Mouse (Mus musculus): ENCODE data around the gene Tmem218. TPM values are rescaled to one million over a fixed set of nuclear protein-coding genes. Genes with fewer than 3 reads are reported as not detected.

Gene Tmem218
- polyA plus RNA-seq, 1 experiment from 2014 or later = 12.3 TPM

- Histone ChIP-seq H3K27me3 (peaks cover 18% of the 10 kb centered on the region; the same call in 1 of the 2 replicates), H3K27ac (peak overlapping the region; percentile 55; the same call in 1 of the 2 replicates), H3K4me1 (peaks cover 14% of the 10 kb centered on the region; the same call in 1 of the 2 replicates), H3K9me3 (no peaks in the 10 kb centered on the region), H3K9ac (peak overlapping the region; percentile 67; the same call in 1 of the 2 replicates), H3K4me3 (peak overlapping the region; percentile 48), H3K36me3 (no peaks in the 10 kb centered on the region), H3K4me2 (replicated peaks) (peak overlapping the region; percentile 91)
- peak; percentile 70 for ATAC-seq (ENCODE audit: low FRiP score, low read depth)
- WGBS = 25% methylated on average over 7 of the region's 7 CpGs
Observed at GRCm38 (mm10) chr9:37255889-37256225, 47.8 kb downstream of the Tmem218 start.

- Histone ChIP-seq H3K36me3 (no peaks in the 10 kb centered on the region), H3K4me3 (no peak overlapping the region), H3K9me3 (no peaks in the 10 kb centered on the region), H3K4me2 (replicated peaks) (no peak overlapping the region), H3K9ac (no peak overlapping the region), H3K27me3 (no peaks in the 10 kb centered on the region), H3K4me1 (no peaks in the 10 kb centered on the region), H3K27ac (no peak overlapping the region)
- 78% methylated on average over 2 of the region's 2 CpGs for WGBS
- ATAC-seq (ENCODE audit: low FRiP score, low read depth) = no peak
Observed at GRCm38 (mm10) chr9:37266622-37267021, 58.6 kb downstream of the Tmem218 start.

Other genes starting within 250 kb of the Tmem218 start
- gene Pknox2, start 60.8 kb upstream of the Tmem218 start, polyA plus RNA-seq (2015; fragmentation: Nextera tagmentation; extraction: Ambion mirVana) = 14.5 and 16.1 TPM in 2 replicates
- 2.0 and 2.6 TPM in 2 replicates for gene Slc37a2, start 47.5 kb downstream of the Tmem218 start, polyA plus RNA-seq (2015; fragmentation: Nextera tagmentation; extraction: Ambion mirVana)
- 8.0 and 9.1 TPM in 2 replicates for gene Ccdc15, start 140.2 kb downstream of the Tmem218 start, polyA plus RNA-seq (2015; fragmentation: Nextera tagmentation; extraction: Ambion mirVana)
- 0.11 TPM in 1 of 2 replicates, not detected in the other for gene Hepacam, start 159.1 kb downstream of the Tmem218 start, polyA plus RNA-seq (2015; fragmentation: Nextera tagmentation; extraction: Ambion mirVana)
- gene Robo4, start 193.7 kb downstream of the Tmem218 start, polyA plus RNA-seq (2015; fragmentation: Nextera tagmentation; extraction: Ambion mirVana) = 10.3 and 11.9 TPM in 2 replicates
- gene Robo3, start 225.0 kb downstream of the Tmem218 start, polyA plus RNA-seq (2015; fragmentation: Nextera tagmentation; extraction: Ambion mirVana) = 0.05 and 0.10 TPM in 2 replicates

Measured in limb, embryonic 13.5 days (tissue).